Mouse (Mus musculus) subcutaneous adipose tissue, adult 2 months (tissue): Measurements from ENCODE around the gene Ugt1a6b. TPM values are rescaled to one million over a fixed set of nuclear protein-coding genes. Genes with fewer than 3 reads are reported as not detected.

Source experiments
- polyA plus RNA-seq: library from polyadenylated mRNA; depleted of rRNA; stranded (reverse); fragments of >200 nt; gene quantifications from 2 replicates; pipeline ENCODE4 v1.2.3, GENCODE M21; 2012; ENCODE audit warnings: low replicate concordance; rRNA removed

Gene Ugt1a6b
- polyA plus RNA-seq: 26.5 and 159 TPM in 2 replicates

GRCm38 (mm10) chr1:88103019-88103418 lies at the start of gene Ugt1a6b:
Ugt1a6b (plus strand) TSS chr1:88103252.

GRCm38 (mm10) chr1:88055088-88055487 lies 48.0 kb upstream of the Ugt1a6b start, which contains the start of gene Ugt1a10:
Ugt1a10 (plus strand) TSS chr1:88055388.

GRCm38 (mm10) chr1:88070495-88070894 lies 32.6 kb upstream of the Ugt1a6b start, which contains the start of gene Ugt1a9:
Ugt1a9 (plus strand) TSS chr1:88070800.

GRCm38 (mm10) chr1:88087513-88087912 lies 15.5 kb upstream of the Ugt1a6b start, which contains the start of gene Ugt1a8:
Ugt1a8 (plus strand) TSS chr1:88087813.

GRCm38 (mm10) chr1:88094941-88095492 lies 8.0 kb upstream of the Ugt1a6b start, which contains the start of gene Ugt1a7c:
Ugt1a7c (plus strand) TSS chr1:88095062.

DNA sequence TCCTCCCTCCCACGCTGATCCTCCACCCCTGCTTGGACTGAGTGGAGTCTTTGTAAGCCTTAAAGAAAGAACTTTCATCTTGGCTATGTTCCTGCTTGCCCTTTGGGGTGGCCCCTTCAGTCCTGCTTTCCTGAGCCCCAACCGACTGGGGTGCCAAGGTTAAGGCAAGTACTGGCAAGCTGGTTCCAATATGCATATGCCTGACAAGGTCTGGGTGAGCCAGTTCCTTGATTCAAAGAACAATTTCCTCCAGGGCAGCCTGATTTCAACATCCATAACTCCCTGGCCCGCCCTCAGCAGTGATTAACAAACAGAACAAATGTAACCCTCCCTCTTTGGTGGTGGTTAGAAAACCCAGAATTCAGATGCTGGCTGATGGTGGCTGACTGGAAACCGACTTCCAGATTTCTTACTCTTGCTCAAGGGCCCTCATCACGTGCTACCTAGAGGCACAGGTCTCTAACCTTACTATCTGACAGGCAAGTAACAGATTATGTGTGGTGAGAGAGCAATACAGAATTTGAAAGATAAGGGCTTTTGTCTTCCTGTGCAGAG lies 31.5 kb downstream of the Ugt1a6b start, which contains the start of gene Ugt1a6a:
TSS of gene Ugt1a6a (plus strand) at position 353 of the 555 bp plus-strand sequence.

DNA sequence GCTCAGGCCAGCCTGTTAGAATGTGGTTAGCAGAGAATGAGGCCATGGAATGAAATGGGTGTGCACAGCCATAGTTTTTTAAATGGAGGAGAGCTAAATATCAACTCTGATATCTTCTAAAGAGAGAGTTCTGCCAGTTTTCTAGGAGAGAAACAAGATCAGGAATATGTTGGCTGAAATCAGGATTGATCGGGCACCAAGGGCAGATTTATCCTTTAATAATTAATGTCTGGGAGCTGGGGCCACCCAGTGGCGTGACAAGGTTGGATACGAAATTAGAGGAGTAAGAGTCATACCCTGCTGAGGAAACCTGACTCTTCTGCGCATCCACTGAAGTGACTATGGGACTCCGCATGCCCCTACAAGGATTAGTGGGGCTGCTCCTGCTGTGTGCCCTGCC lies 62.7 kb downstream of the Ugt1a6b start, which contains the start of gene Ugt1a5:
TSS of gene Ugt1a5 (plus strand) at position 302 of the 400 bp plus-strand sequence.

GRCm38 (mm10) chr1:88200456-88200855 lies 97.4 kb downstream of the Ugt1a6b start, which contains the start of gene Ugt1a2:
Ugt1a2 (plus strand) TSS chr1:88200601.

DNA sequence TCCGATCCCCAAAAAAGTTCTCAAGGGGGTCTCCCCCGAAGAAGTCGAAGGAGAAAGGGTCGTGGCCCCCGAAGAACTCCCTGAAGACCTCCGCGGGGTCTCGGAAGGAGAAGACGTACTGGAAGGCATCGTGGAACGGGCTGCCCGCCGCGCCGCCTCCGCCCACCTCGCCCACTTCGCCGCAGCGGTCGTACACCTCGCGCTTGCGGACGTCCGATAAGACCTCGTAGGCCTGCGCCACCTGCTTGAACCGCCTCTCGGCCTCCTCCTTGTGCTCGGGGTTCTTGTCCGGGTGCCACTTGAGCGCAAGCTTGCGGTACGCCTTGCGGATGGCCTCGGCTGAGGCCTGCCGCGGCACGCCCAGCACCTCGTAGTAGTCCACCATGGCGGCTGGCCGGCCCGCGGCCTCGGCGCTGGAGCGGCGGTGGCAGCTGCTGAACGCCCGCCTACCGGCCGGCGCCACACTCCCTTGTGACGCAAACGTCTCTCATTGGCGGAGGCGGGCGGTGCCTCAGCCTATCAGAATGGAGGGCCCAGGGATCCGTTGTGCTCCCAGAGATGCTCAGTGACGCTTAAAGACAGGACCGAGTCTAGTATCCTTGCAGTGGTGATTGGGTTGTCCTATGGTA lies 102.4 kb downstream of the Ugt1a6b start, which contains the start of gene Dnajb3:
TSS of gene Dnajb3 (minus strand) at position 489 of the 629 bp plus-strand sequence.

DNA sequence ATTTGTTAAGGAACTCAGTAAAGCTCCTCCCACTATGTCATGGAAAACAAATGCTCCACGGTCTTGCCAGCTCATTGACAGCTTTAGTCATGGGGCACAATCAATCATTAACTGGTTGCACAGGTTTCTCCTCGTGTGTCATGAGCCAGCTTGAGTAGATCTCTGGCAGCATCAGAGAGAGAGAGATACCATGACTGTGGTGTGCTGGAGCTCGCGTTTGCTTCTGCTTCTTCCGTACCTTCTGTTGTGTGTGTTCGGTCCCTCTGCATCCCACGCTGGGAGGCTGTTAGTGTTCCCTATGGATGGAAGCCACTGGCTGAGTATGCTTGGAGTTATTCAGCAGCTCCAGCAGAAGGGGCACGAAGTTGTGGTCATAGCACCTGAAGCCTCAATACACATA lies 108.8 kb downstream of the Ugt1a6b start, which contains the start of gene Ugt1a1:
TSS of gene Ugt1a1 (plus strand) at position 148 of the 400 bp plus-strand sequence.

DNA sequence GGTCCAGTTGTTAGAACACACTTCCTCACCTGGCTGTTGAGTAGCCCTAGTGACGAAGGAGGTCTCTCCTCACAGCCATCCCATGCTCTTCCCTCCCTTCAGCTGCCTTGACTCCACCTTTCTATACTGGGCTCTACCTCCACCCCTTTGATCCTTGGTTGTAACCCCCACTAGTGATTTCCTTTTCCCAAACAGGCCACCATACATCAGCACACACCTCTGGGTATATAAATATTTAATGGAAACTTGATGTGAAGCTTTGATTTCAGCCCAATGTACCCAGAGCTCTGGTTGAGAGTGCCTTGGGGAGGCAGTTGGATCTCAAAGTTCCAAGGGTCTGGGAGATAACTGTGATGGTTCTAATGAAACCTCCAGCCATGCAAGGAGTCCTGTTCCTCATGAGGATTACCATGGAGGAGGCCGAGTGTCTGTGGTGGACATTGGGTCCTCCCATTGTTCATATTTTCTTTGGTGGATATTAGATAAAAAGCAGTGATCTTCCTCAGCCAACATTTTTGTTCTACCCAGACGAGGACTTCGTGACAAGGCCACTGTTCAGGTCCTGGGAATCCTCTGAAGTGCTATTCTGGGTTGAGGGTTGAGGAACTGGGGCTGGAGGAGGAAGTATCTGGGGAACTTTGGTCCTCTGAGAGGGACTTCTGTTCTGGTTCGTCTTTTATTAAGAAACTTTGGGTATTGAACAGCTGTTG lies 123.8 kb downstream of the Ugt1a6b start, which contains the start of gene Mroh2a:
TSS of gene Mroh2a (plus strand) at position 317 of the 710 bp plus-strand sequence.

Other genes with a start within 250 kb of the Ugt1a6b start
- gene Dgkd, start 250.0 kb upstream of the Ugt1a6b start, polyA plus RNA-seq: 53.1 and 74.8 TPM in 2 replicates
- 17.3 and 17.5 TPM in 2 replicates for gene Usp40, start 94.7 kb upstream of the Ugt1a6b start, polyA plus RNA-seq
- 0.11 and 0.30 TPM in 2 replicates for gene Ugt1a10, start 47.9 kb upstream of the Ugt1a6b start, polyA plus RNA-seq
- gene Ugt1a9, start 32.5 kb upstream of the Ugt1a6b start, polyA plus RNA-seq: 0.27 and 1.1 TPM in 2 replicates
- 0.69 TPM in 1 of 2 replicates, not detected in the other for gene Ugt1a8, start 15.4 kb upstream of the Ugt1a6b start, polyA plus RNA-seq
- gene Ugt1a7c, start 8.2 kb upstream of the Ugt1a6b start, polyA plus RNA-seq: 10.8 and 16.0 TPM in 2 replicates
- gene Ugt1a6a, start 31.6 kb downstream of the Ugt1a6b start, polyA plus RNA-seq: 44.0 and 172 TPM in 2 replicates
- gene Ugt1a5, start 62.8 kb downstream of the Ugt1a6b start, polyA plus RNA-seq: 0.40 and 1.0 TPM in 2 replicates
- 0.33 TPM in 1 of 2 replicates, not detected in the other for gene Ugt1a2, start 97.3 kb downstream of the Ugt1a6b start, polyA plus RNA-seq
- 2.8 TPM in 1 of 2 replicates, not detected in the other for gene Dnajb3, start 102.5 kb downstream of the Ugt1a6b start, polyA plus RNA-seq
- 0.62 and 2.2 TPM in 2 replicates for gene Ugt1a1, start 108.7 kb downstream of the Ugt1a6b start, polyA plus RNA-seq
- gene Mroh2a, start 123.7 kb downstream of the Ugt1a6b start, polyA plus RNA-seq: 0.16 and 0.62 TPM in 2 replicates
- 43.1 and 84.3 TPM in 2 replicates for gene Hjurp, start 174.4 kb downstream of the Ugt1a6b start, polyA plus RNA-seq
- not detected in 2 replicates for gene Trpm8, start 174.4 kb downstream of the Ugt1a6b start, polyA plus RNA-seq